Mouse (Mus musculus): ENCODE results near the gene L3mbtl4. TPM values are rescaled to one million over a fixed set of nuclear protein-coding genes. Genes with fewer than 3 reads are reported as not detected.
A peak's percentile ranks its signal among the peaks of the same experiment; 100 is the strongest.

The L3mbtl4 gene
- total RNA-seq, 2 experiments from 2014 or later: 2.6 to 3.0 TPM

GRCm38 (mm10) chr17:68711350-68711749, 437.8 kb downstream of the L3mbtl4 start:
- TF ChIP-seq CTCF (IDR thresholded peaks at IDR 0.05): no peak
- Histone ChIP-seq H3K4me3 (no peak overlapping the region), H3K27ac (no peak overlapping the region)
- intact Hi-C loops (cut with DNase I): no loop called here
- no peak for DNase-seq (ENCODE audit: extremely low spot score in 1 of 2, low spot score in 2 of 2)

- Histone ChIP-seq H3K27ac (no peak overlapping the region), H3K4me3 (no peak overlapping the region)
- intact Hi-C loops (cut with DNase I): no loop called here
- TF ChIP-seq CTCF (IDR thresholded peaks at IDR 0.05): no peak
- DNase-seq (ENCODE audit: extremely low spot score in 1 of 2, low spot score in 2 of 2): no peak
Measured at GRCm38 (mm10) chr17:68748296-68748695, 474.7 kb downstream of the L3mbtl4 start.

- DNase-seq (ENCODE audit: extremely low spot score in 1 of 2, low spot score in 2 of 2): no peak
- intact Hi-C loops (cut with DNase I): loop anchor here (10.0 kb wide), 1 partner anchor 466 kb away; no protein-coding TSS in a partner anchor
- no peak overlapping the region for H3K27ac ChIP-seq
- no peak for TF ChIP-seq CTCF (IDR thresholded peaks at IDR 0.05)
- H3K4me3 ChIP-seq: no peak overlapping the region
Measured at GRCm38 (mm10) chr17:68750513-68750912, 476.9 kb downstream of the L3mbtl4 start.

GRCm38 (mm10) chr17:68753112-68753511, 479.5 kb downstream of the L3mbtl4 start:
- intact Hi-C loops (cut with DNase I): loop anchor here (10.0 kb wide), 1 partner anchor 468 kb away; no protein-coding TSS in a partner anchor
- peak in 1 of 2 experiments; percentile 49 for DNase-seq (ENCODE audit: extremely low spot score in 1 of 2, low spot score in 2 of 2)
- Histone ChIP-seq H3K4me3 (no peak overlapping the region), H3K27ac (no peak overlapping the region)
- TF ChIP-seq CTCF (IDR thresholded peaks at IDR 0.05): no peak

- Histone ChIP-seq H3K27ac (no peak overlapping the region), H3K4me3 (no peak overlapping the region)
- intact Hi-C loops (cut with DNase I): loop anchor here (5.0 to 10.0 kb wide), 2 partner anchors 407 to 470 kb away; no protein-coding TSS in a partner anchor
- no peak for TF ChIP-seq CTCF (IDR thresholded peaks at IDR 0.05)
- DNase-seq (ENCODE audit: extremely low spot score in 1 of 2, low spot score in 2 of 2): peak in 1 of 2 experiments; percentile 40
Measured at GRCm38 (mm10) chr17:68754789-68755188, 481.2 kb downstream of the L3mbtl4 start.

GRCm38 (mm10) chr17:68758428-68758827, 484.8 kb downstream of the L3mbtl4 start:
- Histone ChIP-seq H3K4me3 (no peak overlapping the region), H3K27ac (peak overlapping the region; percentile 78)
- no peak for TF ChIP-seq CTCF (IDR thresholded peaks at IDR 0.05)
- intact Hi-C loops (cut with DNase I): loop anchor here (2.0 to 10.0 kb wide), 5 partner anchors 80 to 474 kb away; no protein-coding TSS in a partner anchor
- peak in 1 of 2 experiments; percentile 28 for DNase-seq (ENCODE audit: extremely low spot score in 1 of 2, low spot score in 2 of 2)

- H3K27ac ChIP-seq: peak overlapping the region; percentile 78
- DNase-seq (ENCODE audit: extremely low spot score in 1 of 2, low spot score in 2 of 2): no peak
- no peak for TF ChIP-seq CTCF (IDR thresholded peaks at IDR 0.05)
- H3K4me3 ChIP-seq: no peak overlapping the region
- intact Hi-C loops (cut with DNase I): loop anchor here (2.0 to 10.0 kb wide), 5 partner anchors 80 to 474 kb away; no protein-coding TSS in a partner anchor
Measured at GRCm38 (mm10) chr17:68758936-68759335, 485.3 kb downstream of the L3mbtl4 start.

GRCm38 (mm10) chr17:68759978-68760377, 486.4 kb downstream of the L3mbtl4 start:
- TF ChIP-seq CTCF (IDR thresholded peaks at IDR 0.05): no peak
- no peak for DNase-seq (ENCODE audit: extremely low spot score in 1 of 2, low spot score in 2 of 2)
- Histone ChIP-seq H3K27ac (no peak overlapping the region), H3K4me3 (no peak overlapping the region)
- intact Hi-C loops (cut with DNase I): loop anchor here (2.0 to 10.0 kb wide), 5 partner anchors 79 to 475 kb away; no protein-coding TSS in a partner anchor

GRCm38 (mm10) chr17:68764329-68764880, 490.8 kb downstream of the L3mbtl4 start:
- no peak for DNase-seq (ENCODE audit: extremely low spot score in 1 of 2, low spot score in 2 of 2)
- H3K27ac ChIP-seq: no peak overlapping the region
- intact Hi-C loops (cut with DNase I): no loop called here
- no peak overlapping the region for H3K4me3 ChIP-seq
- TF ChIP-seq CTCF (IDR thresholded peaks at IDR 0.05): no peak

GRCm38 (mm10) chr17:68769561-68769960, 496.0 kb downstream of the L3mbtl4 start:
- no peak overlapping the region for H3K4me3 ChIP-seq
- H3K27ac ChIP-seq: no peak overlapping the region
- DNase-seq (ENCODE audit: extremely low spot score in 1 of 2, low spot score in 2 of 2): no peak
- TF ChIP-seq CTCF (IDR thresholded peaks at IDR 0.05): no peak; the same call in 1 of the 2 replicates
- intact Hi-C loops (cut with DNase I): no loop called here

- no peak for DNase-seq (ENCODE audit: extremely low spot score in 1 of 2, low spot score in 2 of 2)
- H3K4me3 ChIP-seq: no peak overlapping the region
- no peak for TF ChIP-seq CTCF (IDR thresholded peaks at IDR 0.05)
- H3K27ac ChIP-seq: no peak overlapping the region
- intact Hi-C loops (cut with DNase I): loop anchor here (5.0 kb wide), 1 partner anchor 66 kb away; no protein-coding TSS in a partner anchor
Measured at GRCm38 (mm10) chr17:68771046-68771750, 497.6 kb downstream of the L3mbtl4 start.

- intact Hi-C loops (cut with DNase I): no loop called here
Measured at GRCm38 (mm10) chr17:68793741-68794140, 520.1 kb downstream of the L3mbtl4 start.

More at GRCm38 (mm10) chr17:68793741-68794140, 520.1 kb downstream of the L3mbtl4 start:
- no peak for TF ChIP-seq CTCF (IDR thresholded peaks at IDR 0.05)
- Histone ChIP-seq H3K27ac (no peak overlapping the region), H3K4me3 (no peak overlapping the region)
- no peak for DNase-seq (ENCODE audit: extremely low spot score in 1 of 2, low spot score in 2 of 2)
